Mouse (Mus musculus) mature B cell (primary cell): ENCODE data around the gene Cabp7.
"Not testable (repeated sequence)": the region's sequence is repeated elsewhere in the genome, so short reads cannot be mapped to it uniquely, and the experiment has no call there.

ENCODE experiments used
- in situ Hi-C: fragments of 300-500 bp; cut with MboI; formaldehyde crosslinking; loops from 2 replicates; pipeline ENCODE4 v1.14.3; 2019

Cabp7 gene

DNA sequence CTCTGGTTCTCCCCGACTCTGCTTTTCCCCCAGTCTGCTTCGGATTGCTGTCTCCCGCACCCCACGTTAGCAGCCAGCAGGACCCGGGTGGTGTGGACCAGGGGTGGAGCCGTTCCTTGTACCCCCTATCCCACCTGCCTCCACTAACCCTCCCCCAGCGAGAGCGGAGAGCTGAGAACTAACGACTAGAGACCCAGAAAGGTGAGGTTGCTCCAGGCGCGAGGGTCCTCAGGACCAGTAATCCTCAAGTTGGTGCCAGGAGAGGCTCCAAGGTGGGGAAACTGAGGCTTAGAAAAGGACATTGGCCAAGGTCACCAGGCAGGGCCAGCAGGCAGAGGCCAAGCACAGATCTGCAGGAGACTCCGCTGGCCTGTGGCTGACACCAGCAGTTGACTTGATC is 707 bp upstream of the Cabp7 start:
- in situ Hi-C loops, result no loop called here

DNA sequence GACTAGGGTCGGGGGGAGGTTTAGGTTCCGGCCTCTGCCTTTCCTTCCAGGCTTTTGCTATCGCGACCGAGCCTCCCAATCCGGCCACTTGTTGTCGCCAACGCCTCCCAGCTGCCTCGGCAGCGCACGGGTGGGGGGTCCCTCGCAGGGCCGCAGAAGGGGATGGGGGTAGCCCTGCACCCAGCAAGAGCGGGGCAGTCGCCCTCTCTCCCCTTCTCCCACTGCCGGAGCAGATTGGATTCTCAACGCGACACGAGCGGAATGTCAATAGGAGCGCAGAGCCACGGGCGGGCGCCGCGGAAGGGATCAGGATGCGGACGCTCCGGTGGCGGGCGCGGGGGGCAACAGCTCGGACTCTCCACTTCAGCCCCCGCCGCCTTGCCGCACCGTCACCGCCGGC is 609 bp downstream of the Cabp7 start:
- in situ Hi-C loops, result no loop called here

DNA sequence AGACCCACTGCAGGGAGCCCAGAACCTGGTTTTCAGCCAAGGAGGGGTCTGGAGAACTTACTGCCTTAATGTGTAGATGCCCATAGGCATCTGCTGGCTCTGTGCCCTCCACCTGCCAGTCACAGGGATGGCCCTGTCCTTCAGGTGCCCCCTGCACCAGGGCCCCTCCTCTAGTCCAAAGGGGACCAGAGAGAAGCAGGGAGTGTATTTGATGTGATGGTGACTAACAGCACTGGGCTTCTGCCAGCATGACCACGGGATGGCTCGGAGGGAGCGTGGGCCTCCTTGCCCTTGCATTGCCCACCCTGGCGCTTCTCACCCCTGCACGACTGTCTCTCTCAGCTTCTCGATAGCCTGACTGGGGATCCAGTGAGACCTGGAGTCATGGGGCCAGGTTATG is 1.9 kb downstream of the Cabp7 start:
- in situ Hi-C loops, result no loop called here

DNA sequence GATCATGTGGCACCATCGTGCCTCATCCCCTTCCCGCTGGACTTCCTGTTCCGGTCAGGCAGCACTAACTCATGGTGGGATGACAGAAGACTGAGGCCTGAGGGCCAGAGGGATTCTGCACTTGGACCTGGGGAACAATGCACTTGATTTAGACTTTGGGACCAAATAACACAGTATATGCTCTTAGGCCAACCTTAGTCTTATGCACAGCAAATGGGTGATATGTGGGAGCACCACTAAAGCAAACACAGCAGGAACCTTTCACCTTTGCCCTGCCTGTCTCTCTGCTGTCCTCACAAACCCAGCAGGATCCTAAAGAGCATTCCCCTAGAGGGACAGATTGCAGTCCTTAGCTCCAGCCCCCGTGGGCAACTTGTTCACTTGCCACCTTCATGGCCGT is 5.8 kb downstream of the Cabp7 start:
- in situ Hi-C loops, result no loop called here

DNA sequence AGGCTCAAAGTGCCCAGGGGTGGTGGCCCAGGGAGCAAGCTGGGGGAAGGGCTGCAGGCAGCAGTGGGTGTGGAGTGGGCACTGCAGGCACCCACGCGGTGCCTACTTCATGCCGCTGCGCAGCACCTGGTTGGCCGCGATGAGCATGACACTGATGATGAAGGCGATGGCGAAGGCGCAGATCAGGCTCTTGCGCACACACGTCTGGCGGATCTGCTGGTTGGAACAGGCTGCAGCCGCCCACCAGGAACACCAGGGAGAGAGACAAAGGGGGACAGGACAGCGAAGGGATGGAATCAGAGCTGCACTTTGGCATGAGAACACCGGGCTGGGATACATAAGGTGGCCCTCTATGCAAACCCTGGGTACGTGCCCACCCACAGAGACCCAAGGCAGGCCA is 7.9 kb downstream of the Cabp7 start:
- in situ Hi-C loops, result no loop called here

DNA sequence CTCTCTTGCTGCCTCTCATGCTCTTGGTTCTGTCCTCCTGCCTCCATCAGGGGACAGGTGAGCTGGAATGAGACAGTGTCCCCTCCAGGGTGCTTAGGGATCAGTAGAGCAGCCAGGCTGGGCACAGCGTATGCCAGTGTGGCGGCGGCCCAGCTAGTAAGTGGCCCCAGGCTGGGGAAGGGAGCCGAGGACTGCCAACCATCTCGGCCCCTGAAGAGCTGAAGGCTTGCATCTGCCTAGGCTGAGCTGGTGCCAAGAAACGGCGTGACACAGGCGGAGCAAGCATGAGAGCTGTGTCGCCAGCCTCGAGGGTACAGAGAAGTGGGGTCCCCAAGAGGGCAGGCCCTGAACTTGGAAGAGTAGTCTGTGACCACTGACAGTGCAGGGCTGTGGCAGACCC is 8.9 kb downstream of the Cabp7 start:
- in situ Hi-C loops, result no loop called here

DNA sequence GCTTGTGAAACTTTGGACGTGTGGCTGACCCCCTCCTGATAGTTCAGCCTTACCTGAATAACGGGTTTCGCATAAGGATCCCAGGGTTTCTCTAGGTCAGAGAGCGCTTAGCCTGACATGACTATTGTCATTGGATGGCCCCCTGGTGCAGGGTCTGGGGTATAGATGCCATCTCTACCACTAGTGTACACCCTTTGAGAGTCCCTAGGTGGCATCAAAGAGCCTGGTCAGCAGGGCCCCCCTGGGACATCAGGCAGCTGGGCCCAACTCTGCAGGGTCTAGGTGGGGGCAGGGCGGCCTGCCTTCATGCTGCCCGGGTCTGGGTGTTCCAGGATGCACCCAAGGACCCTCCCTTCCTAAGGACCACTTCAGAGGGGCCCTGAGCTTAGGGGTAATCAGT is 10.2 kb downstream of the Cabp7 start:
- in situ Hi-C loops, result no loop called here

DNA sequence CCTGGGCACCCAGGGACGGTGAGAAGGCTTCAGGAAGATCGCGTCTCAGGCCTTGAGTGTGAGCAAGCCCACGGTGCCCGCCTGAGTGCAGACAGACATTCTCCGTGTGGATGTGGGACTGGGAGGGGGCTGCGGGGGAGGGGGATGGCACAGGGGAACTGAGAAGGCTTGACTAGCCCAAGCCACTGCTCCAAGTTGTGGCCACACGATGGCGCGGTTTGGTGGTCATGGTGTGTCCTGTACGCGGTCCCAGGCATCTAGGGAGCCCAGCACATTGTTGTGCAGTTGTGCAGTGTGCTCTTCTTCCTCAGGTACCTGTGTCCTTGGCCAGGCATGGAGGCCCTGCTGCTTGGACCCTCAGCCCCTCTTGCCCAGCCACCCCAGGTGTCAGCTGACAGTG is 12.4 kb downstream of the Cabp7 start:
- in situ Hi-C loops, result no loop called here

DNA sequence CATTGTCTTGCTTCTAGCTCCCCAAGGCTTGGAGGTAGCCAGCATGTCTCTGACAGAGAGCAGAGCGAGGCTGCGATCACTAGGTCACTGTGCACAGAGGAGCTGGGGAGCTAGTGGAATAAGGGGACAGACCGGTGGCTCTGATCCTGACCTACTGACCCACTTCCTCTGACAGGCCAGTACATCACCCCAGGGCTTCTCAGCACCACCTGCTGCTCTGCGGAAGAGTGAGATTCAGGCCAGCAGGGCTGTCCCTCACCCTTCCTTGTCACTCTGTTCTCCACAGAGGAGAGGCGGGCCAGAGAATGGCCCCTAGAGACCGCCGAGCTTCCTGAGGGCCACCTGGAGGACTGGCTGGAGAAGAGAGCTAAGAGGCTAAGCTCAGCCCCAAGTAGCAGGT is 14.8 kb downstream of the Cabp7 start:
- in situ Hi-C loops, result no loop called here

DNA sequence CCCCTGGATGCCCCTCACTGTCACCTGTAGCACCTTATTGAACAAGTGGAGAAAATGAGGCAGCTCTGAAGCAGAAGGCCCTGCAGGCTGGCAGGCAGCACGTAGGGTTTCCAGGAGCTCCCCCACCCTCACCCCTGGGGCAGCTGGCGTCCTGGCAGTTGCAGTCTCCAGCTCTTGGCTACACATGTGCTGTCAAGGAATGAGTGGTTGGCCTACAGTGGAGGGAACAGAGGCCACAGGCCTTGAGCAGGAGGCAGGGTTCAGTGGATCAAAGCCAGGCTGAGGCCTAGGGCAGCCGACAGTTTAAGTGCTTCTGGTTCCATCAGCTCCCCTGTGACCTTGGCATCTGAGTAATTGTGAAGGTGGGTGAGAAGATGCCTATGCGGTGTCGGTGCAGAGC is 15.7 kb downstream of the Cabp7 start:
- in situ Hi-C loops, result no loop called here

DNA sequence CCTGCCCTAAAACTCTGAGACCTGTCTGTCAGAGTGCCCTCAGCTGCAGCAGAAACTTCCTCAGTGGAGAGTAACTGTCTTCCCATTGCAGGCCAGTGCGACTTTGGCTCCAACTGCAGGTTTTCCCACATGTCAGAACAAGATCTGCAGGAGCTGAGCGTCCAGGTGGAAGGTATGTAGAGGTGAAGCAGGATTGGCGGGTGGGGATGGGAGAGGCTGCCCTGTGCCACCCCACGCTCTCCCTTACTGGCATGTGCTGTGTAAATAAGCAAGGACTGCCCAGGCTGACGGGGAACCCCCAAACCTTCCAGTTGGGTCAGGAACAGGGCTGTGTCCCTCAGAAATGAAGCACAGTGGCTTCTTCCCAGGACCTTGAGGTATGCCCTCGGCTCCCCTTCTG is 16.5 kb downstream of the Cabp7 start:
- in situ Hi-C loops, result no loop called here

DNA sequence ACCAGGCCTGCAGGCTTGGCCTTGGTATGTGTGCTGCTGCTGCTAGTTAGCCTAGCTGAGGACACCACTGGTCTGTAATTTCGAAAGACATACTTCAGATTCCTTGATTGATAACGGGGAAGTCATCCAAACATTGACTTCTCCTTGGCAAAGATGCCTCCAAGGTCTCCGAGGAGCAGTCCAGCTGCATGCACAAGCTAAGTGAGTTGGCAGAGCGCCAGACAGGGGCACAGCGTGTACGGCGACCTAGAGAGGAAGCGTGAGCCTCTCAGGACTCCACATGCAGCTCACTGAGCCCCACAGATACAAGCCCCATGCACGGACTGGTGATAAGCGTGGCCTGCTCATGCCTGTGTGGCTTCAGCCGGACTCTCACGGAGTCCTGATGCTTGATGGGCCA is 17.0 kb downstream of the Cabp7 start:
- in situ Hi-C loops, result no loop called here

DNA sequence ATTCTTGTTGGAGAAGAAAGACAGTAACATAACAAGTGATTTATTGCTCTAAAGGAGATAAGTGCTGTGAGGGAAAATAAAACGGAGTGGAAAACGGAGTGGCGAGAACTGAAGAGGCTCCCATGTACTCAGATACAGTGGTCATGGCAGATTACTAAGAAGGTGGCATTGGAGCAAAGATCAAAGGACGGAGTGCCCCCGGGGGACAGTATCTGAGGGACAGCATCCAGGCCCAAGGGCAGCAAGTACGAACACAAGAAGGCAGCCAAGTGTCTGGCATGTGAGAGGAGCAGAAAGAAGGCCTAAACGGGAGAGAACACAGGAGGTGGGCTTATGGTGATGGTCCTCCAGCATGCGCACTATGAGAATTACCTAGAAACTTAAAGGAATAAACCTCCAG is 24.9 kb downstream of the Cabp7 start:
- in situ Hi-C loops, result no loop called here

DNA sequence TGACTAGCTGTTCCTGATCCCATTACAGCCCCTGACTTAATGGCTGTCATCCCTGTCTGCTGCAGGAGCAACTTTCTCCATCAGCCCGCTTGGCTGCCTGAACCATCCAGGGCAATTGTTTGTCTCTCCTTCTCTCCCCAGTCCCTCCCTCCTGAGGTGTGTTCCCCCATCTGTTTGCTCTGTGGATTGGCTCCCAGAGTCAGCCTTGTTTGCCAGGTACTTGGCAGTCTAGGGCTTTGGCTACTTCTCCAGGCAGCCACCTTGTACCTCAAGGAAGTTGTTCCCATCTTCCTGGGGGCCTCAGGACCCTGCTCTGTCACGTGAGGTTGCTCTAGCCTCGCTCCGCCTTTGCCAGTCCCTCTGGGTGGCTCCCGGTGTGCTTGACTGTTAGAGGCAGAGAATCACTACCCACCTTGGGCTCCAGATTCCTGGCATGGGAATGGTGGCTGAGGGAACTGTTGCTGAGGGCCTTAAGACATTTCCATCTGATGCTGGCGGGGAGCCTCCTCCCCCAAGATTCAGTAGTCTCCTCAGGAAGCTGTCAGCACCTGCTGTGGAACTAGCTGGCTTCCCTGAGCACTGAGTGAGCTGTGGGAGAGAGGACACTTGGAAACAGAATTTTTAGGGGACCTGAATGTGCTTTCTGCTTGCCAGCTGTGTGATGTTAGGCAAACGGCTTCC is 25.5 kb downstream of the Cabp7 start:
- in situ Hi-C loops, result no loop called here

DNA sequence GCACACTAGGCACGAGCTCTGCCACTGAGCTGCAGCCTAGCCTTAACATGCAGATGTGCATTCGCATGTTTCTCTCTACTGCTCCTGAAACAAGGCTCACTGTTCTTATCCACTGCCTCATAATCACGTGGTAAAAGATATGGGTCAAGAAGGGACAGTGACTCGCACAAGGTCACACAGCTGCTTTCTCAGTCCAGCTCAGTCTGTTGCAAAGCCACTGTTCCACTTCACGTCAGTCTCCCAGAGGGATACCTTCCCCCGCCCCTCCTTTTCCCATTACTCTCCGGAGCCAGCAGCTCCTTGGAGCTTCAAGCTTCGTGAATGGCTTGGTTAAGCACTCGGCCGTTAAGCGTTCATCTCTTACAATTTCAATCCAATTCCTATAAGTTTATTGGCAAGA is 26.2 kb downstream of the Cabp7 start:
- in situ Hi-C loops, result no loop called here

DNA sequence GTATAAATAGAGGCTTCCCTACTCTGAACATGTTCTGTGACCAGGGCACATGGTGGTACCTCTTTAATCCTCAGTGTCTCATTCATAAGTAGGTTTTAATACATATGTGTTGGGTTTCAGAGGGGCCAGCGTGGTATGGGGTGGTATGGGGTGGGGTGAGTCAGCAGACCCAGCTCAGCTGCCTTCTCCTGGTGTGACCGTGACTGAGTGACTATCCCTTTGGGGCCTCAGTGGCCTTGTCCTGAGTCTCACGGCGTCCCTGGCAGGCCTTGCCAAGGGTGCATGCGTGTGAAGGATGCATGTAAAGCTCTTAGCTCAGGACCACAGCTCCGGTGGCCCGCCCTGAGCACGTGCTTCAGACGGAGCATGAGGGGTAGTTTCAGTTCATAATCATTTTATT is 26.6 kb downstream of the Cabp7 start:
- in situ Hi-C loops, result no loop called here

DNA sequence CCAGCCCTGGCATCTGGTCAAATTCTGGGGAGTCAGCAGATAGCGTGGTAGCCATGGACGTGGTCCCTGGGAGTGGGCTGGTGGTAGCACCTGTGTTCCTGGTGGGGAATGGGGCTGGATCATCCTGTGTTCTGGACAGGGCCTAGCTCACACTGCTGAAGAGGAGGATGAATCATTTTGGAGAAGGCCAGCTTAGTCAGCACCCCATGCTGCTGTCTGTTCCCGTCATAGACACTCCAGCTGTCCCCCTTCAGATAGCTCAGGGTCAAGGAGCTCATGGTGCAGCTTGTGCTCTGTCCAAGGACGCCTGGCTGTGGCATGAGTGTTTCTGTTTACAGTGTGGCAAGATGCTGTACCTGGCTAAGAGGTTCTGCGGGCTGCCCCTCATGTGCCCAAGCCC is 28.0 kb downstream of the Cabp7 start:
- in situ Hi-C loops, result no loop called here

DNA sequence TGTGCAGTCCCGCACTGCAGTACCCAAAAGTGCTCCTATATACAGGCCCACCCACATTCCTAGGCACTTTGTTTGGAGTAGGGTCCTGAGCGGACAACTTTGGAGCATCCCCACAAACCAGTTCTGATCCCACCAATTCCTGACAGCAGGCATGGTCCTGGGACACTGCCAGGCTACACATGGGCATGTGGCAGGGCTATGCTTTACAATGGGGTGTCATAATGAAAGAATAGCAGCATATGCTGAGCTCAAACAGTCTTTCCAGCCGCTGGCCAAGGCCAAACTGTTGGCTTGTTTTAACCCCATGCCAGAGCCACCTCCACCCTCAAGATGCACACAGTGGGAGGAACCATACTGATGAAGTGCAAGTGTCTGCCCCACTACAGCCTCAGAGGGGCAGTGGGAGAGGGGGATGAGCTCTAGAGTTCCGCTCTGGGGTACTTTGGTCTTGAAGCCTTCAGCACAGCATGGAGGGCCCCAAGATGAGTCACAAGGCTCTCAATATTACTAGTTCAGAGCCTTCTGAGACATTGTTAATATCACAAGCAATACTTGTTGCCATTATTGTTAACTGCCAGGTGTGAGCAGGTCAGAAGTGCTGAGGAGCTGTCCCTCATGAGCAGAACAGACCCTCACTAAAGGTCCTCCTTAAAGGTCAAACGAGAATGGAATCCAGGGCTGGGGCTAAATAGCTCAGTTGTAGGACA is 29.9 kb downstream of the Cabp7 start:
- in situ Hi-C loops, result no loop called here

DNA sequence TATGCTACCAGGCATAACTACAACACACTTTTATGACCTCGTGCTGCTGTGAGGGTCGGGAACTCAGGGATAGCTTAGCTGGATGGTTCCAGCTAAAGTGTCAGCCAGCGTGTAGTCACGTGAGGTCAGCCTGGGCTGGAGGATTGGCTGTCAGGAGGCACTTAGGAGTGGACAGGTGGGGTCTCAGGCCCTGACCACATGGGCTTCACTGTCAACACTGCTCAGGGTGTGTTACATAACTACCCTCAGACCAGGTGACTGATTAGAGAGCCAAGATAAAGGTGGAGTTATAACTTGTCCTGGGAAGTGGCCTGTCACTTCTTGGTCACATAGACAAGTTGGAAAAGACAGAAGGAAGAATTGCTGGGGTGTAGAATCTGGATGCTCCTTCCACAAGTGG is 31.0 kb downstream of the Cabp7 start:
- in situ Hi-C loops, result no loop called here

DNA sequence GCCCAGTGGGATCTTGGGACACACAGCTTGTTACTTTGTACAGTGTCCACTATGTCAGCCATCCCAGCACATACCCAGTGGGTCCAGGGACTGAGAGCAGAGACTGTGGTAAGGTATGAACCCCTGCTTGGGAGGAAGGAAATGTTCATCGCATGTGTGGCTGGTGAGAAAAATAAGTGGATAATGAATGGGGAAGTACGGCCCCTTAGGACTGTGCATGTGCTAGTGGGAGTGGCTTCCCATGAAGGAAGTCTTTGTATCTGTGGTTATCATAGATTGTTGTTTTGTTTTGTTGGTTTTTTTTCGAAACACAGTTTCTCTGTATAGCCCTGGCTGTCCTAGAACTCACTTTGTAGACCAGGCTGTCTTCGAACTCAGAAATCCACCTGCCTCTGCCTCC is 31.9 kb downstream of the Cabp7 start:
- in situ Hi-C loops, result no loop called here

DNA sequence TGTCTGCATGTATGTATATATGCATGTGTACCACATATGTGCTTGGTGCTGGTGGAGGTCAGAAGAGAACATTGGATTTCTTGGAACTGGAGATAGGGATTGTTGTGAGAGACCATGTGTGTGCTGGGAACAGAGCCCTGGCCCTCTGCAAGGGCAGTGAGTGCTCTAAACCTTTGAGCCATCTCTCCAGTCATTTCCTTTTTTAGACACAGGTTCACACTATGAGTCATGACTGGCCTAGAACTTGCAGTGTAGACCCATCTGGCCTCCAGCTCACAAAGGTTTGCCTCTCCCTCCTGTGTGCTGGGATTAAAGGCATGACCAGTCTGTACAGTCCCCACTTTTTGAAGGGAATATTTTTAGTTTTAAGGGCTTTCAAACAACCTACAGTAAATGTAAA is 33.8 kb downstream of the Cabp7 start:
- in situ Hi-C loops, result no loop called here

DNA sequence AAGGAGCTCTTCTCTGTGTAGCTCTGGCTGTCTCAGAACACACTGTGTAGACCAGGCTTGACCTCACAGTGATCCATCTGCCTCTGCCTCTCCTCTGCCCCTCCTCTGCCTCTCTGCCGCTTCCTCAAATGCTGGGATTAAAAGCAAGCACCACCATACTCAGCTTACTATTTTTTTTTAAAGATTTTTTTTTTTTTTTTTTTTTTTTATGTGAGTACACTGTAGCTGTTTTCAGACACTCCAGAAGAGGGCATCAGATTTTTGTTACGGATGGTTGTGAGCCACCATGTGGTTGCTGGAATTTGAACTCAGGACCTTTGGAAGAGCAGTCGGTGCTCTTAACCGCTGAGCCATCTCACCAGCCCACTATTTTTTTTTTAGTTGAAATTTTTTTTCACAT is 36.4 kb downstream of the Cabp7 start:
- in situ Hi-C loops, result not testable (repeated sequence)

DNA sequence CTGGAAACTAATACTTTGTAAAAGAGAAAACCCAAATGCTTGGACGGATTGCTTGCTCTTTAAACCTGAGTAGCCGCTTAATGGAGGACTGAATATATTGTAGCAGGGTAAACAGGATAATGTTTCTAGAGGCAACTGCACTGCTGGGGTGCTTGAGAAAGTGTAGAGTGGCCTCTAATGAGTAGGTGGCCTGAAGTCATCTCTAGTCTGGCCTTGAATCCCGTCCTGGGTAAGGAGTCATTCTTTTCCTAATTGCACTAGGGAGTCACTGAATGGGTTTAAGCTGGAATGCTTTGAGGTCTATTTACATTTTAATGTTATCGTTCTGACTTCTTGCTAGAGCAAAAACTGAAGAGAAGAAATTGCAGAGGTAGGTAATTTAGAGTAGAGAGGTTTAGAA is 41.4 kb downstream of the Cabp7 start:
- in situ Hi-C loops, result no loop called here
